Mouse (Mus musculus) heart, embryonic 16.5 days (tissue): ENCODE data around the gene Rbm46. TPM values are rescaled to one million over a fixed set of nuclear protein-coding genes. Genes with fewer than 3 reads are reported as not detected.

Experiments used
- ATAC-seq: fragments of 200-750 bp; cut with Nextera tagmentation; replicated peaks from 2 replicates; pipeline ENCODE4 v1.8.0; 2017; ENCODE audit warnings: moderate number of reproducible peaks; ENCODE audit not compliant: insufficient read depth, low FRiP score; ENCODE audit errors: extremely low read depth
- H3K27ac ChIP-seq: fragments of 300-500 bp; sonication (generic); 2 replicates; pipeline ENCODE4 v1.5.1; 2014; ENCODE audit warnings: mild to moderate bottlenecking, low read length, control low read depth, moderate library complexity
- H3K27me3 ChIP-seq: fragments of 300-500 bp; sonication (generic); 2 replicates; pipeline ENCODE4 v1.6.1; 2014; ENCODE audit warnings: low read length, mixed read lengths; ENCODE audit not compliant: control insufficient read depth, insufficient read depth
- H3K36me3 ChIP-seq: fragments of 300-500 bp; sonication (generic); 2 replicates; pipeline ENCODE4 v1.6.1; 2014; ENCODE audit not compliant: control insufficient read depth, insufficient read depth
- H3K4me1 ChIP-seq: fragments of 300-500 bp; sonication (generic); 2 replicates; pipeline ENCODE4 v1.6.1; 2014; ENCODE audit warnings: low read length, mixed read lengths; ENCODE audit not compliant: control insufficient read depth, insufficient read depth
- H3K4me2 ChIP-seq: fragments of 300-500 bp; sonication (generic); 2 replicates; pipeline ENCODE4 v1.6.1; 2014; ENCODE audit warnings: low read depth, mild to moderate bottlenecking, control low read depth, low read length
- H3K4me3 ChIP-seq: fragments of 300-500 bp; sonication (generic); 2 replicates; pipeline ENCODE4 v1.5.1; 2014; ENCODE audit warnings: mild to moderate bottlenecking, control low read depth, low read length
- H3K9ac ChIP-seq: fragments of 300-500 bp; sonication (generic); 2 replicates; pipeline ENCODE4 v1.6.1; 2014; ENCODE audit warnings: low read length, control low read depth
- H3K9me3 ChIP-seq: fragments of 300-500 bp; sonication (generic); replicated peaks from 2 replicates; pipeline ENCODE4 v1.6.1; 2016; ENCODE audit warnings: low read length; ENCODE audit not compliant: control insufficient read depth
- WGBS: fragments of 180-500 bp; shearing (Covaris S2); extraction: QIAGEN DNeasy Blood & Tissue Kit; methylation state at CpG from one replicate; pipeline ENCODE4 v1.1.7; 2014; 5-methylcytosine and 5-hydroxymethylcytosine counted together
- polyA plus RNA-seq: library from polyadenylated mRNA; unstranded; fragments of >200 nt; fragmentation: Nextera tagmentation; extraction: Ambion mirVana; gene quantifications from 2 replicates; pipeline ENCODE4 v1.2.1, GENCODE M21; 2015

The Rbm46 gene
- polyA plus RNA-seq, 1 experiment from 2014 or later, result 1.4 TPM

- H3K9me3 ChIP-seq, result no peaks in the 10 kb centered on the region
- WGBS, result 81% methylated on average over 3 of the region's 3 CpGs
- H3K27me3 ChIP-seq, result no peaks in the 10 kb centered on the region
- no peak for ATAC-seq
- H3K27ac ChIP-seq, result no peak overlapping the region
- H3K36me3 ChIP-seq, result no peaks in the 10 kb centered on the region
- H3K4me3 ChIP-seq, result no peak overlapping the region
- H3K4me2 ChIP-seq, result no peak overlapping the region
- no peaks in the 10 kb centered on the region for H3K4me1 ChIP-seq
- H3K9ac ChIP-seq, result no peak overlapping the region
Observed at GRCm38 (mm10) chr3:82800470-82800843, 75.8 kb downstream of the Rbm46 start.

- Histone ChIP-seq H3K9me3 (no peaks in the 10 kb centered on the region), H3K36me3 (no peaks in the 10 kb centered on the region), H3K27ac (no peak overlapping the region), H3K9ac (no peak overlapping the region), H3K4me1 (no peaks in the 10 kb centered on the region), H3K4me3 (no peak overlapping the region), H3K27me3 (no peaks in the 10 kb centered on the region), H3K4me2 (no peak overlapping the region)
- no peak for ATAC-seq
- 80% methylated on average over 4 of the region's 4 CpGs for WGBS
Observed at GRCm38 (mm10) chr3:82799735-82800469, 76.4 kb downstream of the Rbm46 start.

DNA sequence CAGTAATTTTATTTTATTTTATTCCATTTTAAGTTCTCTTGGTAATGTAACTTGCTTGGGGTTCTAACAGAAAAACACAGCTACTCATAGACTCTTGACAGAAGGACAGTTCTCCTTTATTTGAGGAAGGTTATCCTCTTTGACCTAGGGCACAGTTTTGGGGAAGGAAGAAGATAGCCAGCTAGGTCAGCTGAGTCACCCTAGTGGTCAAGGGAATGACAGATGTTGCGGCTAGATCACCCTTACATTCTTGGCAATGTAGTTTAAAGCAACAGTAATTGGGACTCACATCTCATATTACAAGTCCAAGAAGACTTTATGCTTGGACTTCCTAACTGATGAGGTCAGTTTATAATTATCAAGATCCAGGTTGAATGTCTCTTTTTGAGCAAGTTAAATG, 82.6 kb downstream of the Rbm46 start:
- Histone ChIP-seq H3K4me1 (no peaks in the 10 kb centered on the region), H3K4me3 (no peak overlapping the region), H3K9me3 (no peaks in the 10 kb centered on the region), H3K36me3 (no peaks in the 10 kb centered on the region), H3K27me3 (no peaks in the 10 kb centered on the region), H3K27ac (no peak overlapping the region), H3K9ac (no peak overlapping the region), H3K4me2 (no peak overlapping the region)
- ATAC-seq, result no peak
- 50% methylated on average over 1 of the region's 1 CpGs for WGBS

GRCm38 (mm10) chr3:82791663-82792062, 84.6 kb downstream of the Rbm46 start:
- ATAC-seq, result no peak

More at GRCm38 (mm10) chr3:82791663-82792062, 84.6 kb downstream of the Rbm46 start:
- WGBS, result 79% methylated on average over 3 of the region's 3 CpGs
- no peak overlapping the region for H3K4me2 ChIP-seq
- no peak overlapping the region for H3K4me3 ChIP-seq
- no peaks in the 10 kb centered on the region for H3K9me3 ChIP-seq
- no peaks in the 10 kb centered on the region for H3K36me3 ChIP-seq
- no peaks in the 10 kb centered on the region for H3K27me3 ChIP-seq
- no peak overlapping the region for H3K27ac ChIP-seq
- H3K4me1 ChIP-seq, result no peaks in the 10 kb centered on the region
- H3K9ac ChIP-seq, result no peak overlapping the region

Other genes with a start within 250 kb of the Rbm46 start
- gene Lrat, start 27.5 kb upstream of the Rbm46 start, polyA plus RNA-seq, result 0.14 and 0.20 TPM in 2 replicates
- 0.90 and 0.91 TPM in 2 replicates for gene Fgg, start 131.2 kb upstream of the Rbm46 start, polyA plus RNA-seq
- 1.0 and 1.3 TPM in 2 replicates for gene Fga, start 149.6 kb upstream of the Rbm46 start, polyA plus RNA-seq
- gene Fgb, start 173.4 kb upstream of the Rbm46 start, polyA plus RNA-seq, result 0.34 and 0.45 TPM in 2 replicates
- gene Plrg1, start 179.0 kb upstream of the Rbm46 start, polyA plus RNA-seq, result 59.5 and 62.6 TPM in 2 replicates